Mouse (Mus musculus): ENCODE data around the gene Gm42791.

DNA sequence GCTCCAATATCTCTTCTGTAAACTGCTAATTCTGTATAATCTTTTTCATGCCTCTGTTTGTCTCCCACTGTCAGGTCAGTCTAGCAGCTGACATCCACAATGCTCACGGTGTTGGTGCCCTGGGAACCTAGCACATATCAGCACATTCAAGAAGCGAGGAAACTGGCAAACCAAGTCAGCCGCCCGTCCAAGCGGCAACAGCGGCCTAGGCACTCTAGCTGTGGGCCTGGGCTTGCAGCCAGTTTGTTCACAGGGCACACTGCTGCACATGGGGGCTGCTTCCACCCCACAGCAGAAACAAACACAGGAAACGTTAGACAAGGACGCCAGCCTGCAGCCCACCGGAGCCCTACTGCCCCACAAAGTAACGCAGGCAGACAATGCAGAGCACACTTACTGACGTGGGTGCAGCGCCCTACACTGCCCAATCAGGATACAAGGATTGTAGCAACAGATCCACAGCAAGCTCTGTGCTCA lies 97.0 kb downstream of the Gm42791 start:
- no peak for TF ChIP-seq CTCF (IDR thresholded peaks at IDR 0.05; ENCODE audit: low read depth)
- no peak for TF ChIP-seq EP300 (IDR thresholded peaks at IDR 0.05; ENCODE audit: low read depth)

Measured in liver, postnatal 0 days (tissue).